Mouse (Mus musculus): ENCODE results near the gene Bglap3. TPM values are rescaled to one million over a fixed set of nuclear protein-coding genes. Genes with fewer than 3 reads are reported as not detected.

The Bglap3 gene
- polyA plus RNA-seq, 1 experiment: 23.9 TPM

DNA sequence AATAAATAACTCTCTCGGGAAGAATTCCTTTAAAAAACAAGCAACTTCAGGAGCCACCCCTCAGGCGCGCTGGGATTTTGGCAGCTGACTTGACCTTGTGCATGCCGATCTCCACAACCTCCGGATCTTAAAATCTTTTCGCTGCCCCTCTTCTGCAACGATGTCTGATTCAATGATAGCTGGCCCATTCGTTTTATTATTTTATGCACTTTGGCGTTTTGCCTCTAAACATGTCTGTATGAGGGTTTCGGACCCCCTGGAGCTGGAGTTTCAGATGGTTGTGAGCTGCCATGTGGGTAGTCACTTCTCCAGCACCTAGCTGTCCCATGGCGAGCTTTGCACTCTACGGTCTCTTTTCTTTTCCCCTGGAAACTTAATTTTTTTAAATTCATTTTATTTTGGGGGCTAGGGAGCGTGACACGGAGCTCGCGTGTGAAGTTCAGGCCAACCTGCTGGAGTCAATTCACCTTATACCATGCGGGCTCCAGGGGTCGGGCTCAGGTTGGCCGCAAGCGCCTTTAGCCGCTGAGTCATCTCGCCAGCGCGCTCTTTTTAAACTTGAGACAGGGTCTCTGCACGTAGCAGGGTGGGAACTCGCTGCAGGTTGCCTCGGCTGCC lies 37.0 kb downstream of the Bglap3 start:
- peak overlapping the region; percentile 99 for H3K4me3 ChIP-seq (replicated peaks; ENCODE audit: extremely low read depth, low read depth, low read length)
- no peak for TF ChIP-seq CTCF (IDR thresholded peaks at IDR 0.05; ENCODE audit: insufficient read depth, low read length)
- no peak for TF ChIP-seq POLR2A (IDR thresholded peaks at IDR 0.05; ENCODE audit: borderline replicate concordance, extremely low read depth, low read depth, low read length)
- WGBS: under 1% methylated on average over 27 of the region's 27 CpGs
- H3K4me1 ChIP-seq (ENCODE audit: control insufficient read depth, insufficient read depth, low read length): peaks cover 7% of the 10 kb centered on the region
- no peak for DNase-seq

DNA sequence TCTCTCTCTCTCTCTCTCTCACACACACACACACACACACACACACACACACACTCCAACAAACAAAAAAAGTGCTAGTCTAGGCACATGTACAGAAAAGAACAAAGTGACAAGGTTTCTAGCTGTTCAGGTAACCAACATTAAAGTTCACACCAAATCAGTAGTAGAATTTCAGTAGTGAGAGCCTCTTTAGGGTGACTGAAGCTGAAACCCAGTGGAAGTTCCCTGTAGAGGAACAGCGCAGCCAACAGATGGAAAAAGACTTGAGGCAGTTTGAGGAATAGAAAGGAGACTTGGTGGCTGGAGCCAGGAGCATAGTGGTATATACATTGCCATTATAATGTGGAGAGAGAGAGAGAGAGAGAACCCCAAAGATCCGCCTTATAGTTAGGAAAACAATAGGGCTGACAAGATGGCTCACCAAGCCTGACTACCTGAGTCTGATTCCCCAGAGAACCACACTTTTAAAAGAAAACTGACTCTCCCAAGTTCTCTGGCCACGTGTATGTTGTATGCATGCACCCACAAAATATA lies 37.6 kb downstream of the Bglap3 start:
- no peak overlapping the region for H3K4me3 ChIP-seq (replicated peaks; ENCODE audit: extremely low read depth, low read depth, low read length)
- TF ChIP-seq CTCF (IDR thresholded peaks at IDR 0.05; ENCODE audit: insufficient read depth, low read length) (no peak), POLR2A (IDR thresholded peaks at IDR 0.05; ENCODE audit: borderline replicate concordance, extremely low read depth, low read depth, low read length) (no peak)
- WGBS: 31% methylated on average over 3 of the region's 3 CpGs

DNA sequence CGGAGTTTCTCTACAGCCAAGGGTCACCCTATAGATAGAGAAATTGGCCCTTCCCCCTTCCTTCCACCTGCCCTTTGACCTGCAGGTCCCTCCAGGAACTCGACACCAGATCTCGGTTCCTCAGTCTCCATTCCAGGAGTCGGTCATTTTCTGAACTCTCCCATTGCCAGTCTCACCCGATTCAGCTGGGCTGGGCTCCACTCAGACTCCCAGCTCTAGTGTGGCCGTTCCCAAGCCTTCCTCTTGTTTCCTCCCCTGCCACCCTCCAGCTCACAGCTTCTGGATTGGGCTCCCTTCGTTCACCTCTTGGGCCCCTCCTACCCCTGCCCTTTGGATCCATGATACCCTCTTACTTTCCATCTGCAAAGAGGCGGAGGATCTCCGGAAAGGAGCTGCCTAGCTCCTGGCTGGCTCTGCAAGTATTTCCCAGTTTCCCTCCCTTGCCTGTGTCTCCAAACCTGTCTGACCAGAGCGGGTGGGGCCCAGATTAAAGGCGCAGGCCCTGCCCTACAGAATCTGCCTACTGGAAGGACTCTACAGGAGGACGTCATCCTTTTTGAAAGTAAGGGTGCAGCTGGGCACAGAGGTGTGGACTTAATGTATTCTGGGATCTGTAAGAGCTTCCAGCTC lies 38.4 kb downstream of the Bglap3 start:
- WGBS: 53% methylated on average over 12 of the region's 12 CpGs
- peak; percentile 41; the same call in 1 of the 2 replicates for TF ChIP-seq POLR2A (IDR thresholded peaks at IDR 0.05; ENCODE audit: borderline replicate concordance, extremely low read depth, low read depth, low read length)
- TF ChIP-seq CTCF (IDR thresholded peaks at IDR 0.05; ENCODE audit: insufficient read depth, low read length): no peak
- Histone ChIP-seq H3K4me1 (ENCODE audit: control insufficient read depth, insufficient read depth, low read length) (peaks cover 7% of the 10 kb centered on the region), H3K4me3 (replicated peaks; ENCODE audit: extremely low read depth, low read depth, low read length) (peak overlapping the region; percentile 15)
- peak; percentile 40 for DNase-seq

More for the DNA sequence above, 37.6 kb downstream of the Bglap3 start:
- peaks cover 7% of the 10 kb centered on the region for H3K4me1 ChIP-seq (ENCODE audit: control insufficient read depth, insufficient read depth, low read length)
- DNase-seq: no peak

DNA sequence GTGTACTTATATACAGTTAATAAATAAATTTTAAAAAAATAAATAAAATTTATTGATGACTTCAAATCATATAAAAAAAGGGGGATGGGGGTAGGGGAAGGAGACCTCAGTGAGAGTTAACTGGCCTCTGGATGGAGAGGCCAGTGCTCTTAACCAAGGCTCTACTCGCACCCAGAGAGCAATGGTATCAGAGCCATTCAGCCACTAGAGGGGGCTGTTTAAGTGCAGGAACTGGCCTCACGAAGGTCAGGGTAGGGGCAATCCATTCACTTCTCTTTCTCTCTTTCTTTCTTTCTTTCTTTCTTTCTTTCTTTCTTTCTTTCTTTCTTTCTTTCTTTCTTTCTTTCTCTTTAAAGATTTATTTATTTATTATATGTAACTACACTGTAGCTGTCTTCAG lies 41.3 kb downstream of the Bglap3 start:
- DNase-seq: peak; percentile 26
- 16% methylated on average over 2 of the region's 2 CpGs for WGBS
- Histone ChIP-seq H3K4me1 (ENCODE audit: control insufficient read depth, insufficient read depth, low read length) (no peaks in the 10 kb centered on the region), H3K4me3 (replicated peaks; ENCODE audit: extremely low read depth, low read depth, low read length) (no peak overlapping the region)
- peak; percentile 80 for TF ChIP-seq CTCF (IDR thresholded peaks at IDR 0.05; ENCODE audit: insufficient read depth, low read length)
- no peak for TF ChIP-seq POLR2A (IDR thresholded peaks at IDR 0.05; ENCODE audit: borderline replicate concordance, extremely low read depth, low read depth, low read length)

DNA sequence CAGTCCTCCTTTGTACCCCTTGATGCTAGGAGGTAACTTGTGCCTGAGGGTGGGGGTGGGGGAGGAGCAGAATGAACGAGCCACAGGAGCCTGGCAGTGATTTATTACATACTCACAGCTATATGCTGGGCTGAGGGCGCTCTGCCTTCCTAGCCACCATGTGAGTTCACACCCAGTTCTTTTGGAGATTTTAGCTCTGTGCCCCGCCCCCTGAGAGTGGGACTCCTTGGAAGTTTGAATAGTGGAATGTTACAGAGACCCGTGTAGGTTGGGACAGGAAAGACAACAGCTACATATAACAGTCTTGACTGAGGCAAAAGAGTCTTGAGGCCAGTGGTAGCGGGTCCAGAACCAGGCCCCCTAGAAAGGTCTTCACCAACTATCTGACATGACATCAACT lies 43.6 kb downstream of the Bglap3 start:
- Histone ChIP-seq H3K4me1 (ENCODE audit: control insufficient read depth, insufficient read depth, low read length) (peaks cover 9% of the 10 kb centered on the region), H3K4me3 (replicated peaks; ENCODE audit: extremely low read depth, low read depth, low read length) (no peak overlapping the region)
- no peak for DNase-seq
- TF ChIP-seq CTCF (IDR thresholded peaks at IDR 0.05; ENCODE audit: insufficient read depth, low read length) (no peak), POLR2A (IDR thresholded peaks at IDR 0.05; ENCODE audit: borderline replicate concordance, extremely low read depth, low read depth, low read length) (no peak)
- WGBS: 69% methylated on average over 5 of the region's 5 CpGs

DNA sequence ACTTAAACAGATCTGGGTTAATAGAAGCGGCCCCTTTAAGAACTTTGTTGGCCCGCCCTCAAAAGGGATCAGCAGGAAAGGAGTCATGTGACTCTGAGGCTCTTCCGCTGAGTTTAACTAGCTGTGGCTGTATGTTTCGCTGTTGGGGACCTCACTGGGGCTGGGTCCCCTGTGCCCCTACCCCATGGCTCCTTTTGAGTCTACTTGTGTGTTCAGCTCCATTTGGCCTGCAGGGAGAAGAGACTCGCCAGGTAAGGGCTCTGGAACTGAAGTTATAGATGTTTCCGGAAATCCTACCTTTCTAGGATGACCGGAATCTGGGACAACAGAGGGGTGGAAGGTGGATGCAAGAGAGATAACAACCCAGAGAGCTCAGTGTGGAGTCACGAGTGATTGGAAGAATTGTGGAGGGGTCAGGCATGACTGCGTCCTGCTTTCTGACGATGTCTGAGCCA lies 47.6 kb downstream of the Bglap3 start, which contains the start of gene Glmp:
Glmp (plus strand) TSS at position 73 of the 455 bp plus-strand sequence.
- Histone ChIP-seq H3K4me1 (ENCODE audit: control insufficient read depth, insufficient read depth, low read length) (peaks cover 9% of the 10 kb centered on the region), H3K4me3 (replicated peaks; ENCODE audit: extremely low read depth, low read depth, low read length) (peak within 1 kb of the TSS; percentile 98)
- WGBS: under 1% methylated on average over 10 of the region's 10 CpGs
- peak; percentile 62 for DNase-seq
- no peak for TF ChIP-seq CTCF (IDR thresholded peaks at IDR 0.05; ENCODE audit: insufficient read depth, low read length)
- peak; percentile 67; the same call in 1 of the 2 replicates for TF ChIP-seq POLR2A (IDR thresholded peaks at IDR 0.05; ENCODE audit: borderline replicate concordance, extremely low read depth, low read depth, low read length)

Other genes starting within 250 kb of the Bglap3 start
- 87.0 and 94.3 TPM in 2 replicates for gene Mef2d, start 230.4 kb downstream of the Bglap3 start, polyA plus RNA-seq (2012; rRNA removed)
- 8.2 and 14.5 TPM in 2 replicates for gene Rhbg, start 118.0 kb downstream of the Bglap3 start, polyA plus RNA-seq (2012; rRNA removed)
- 0.40 and 0.49 TPM in 2 replicates for gene Gm38392, start 85.5 kb downstream of the Bglap3 start, polyA plus RNA-seq (2012; rRNA removed)
- 2.1 and 3.3 TPM in 2 replicates for gene Tsacc, start 75.7 kb downstream of the Bglap3 start, polyA plus RNA-seq (2012; rRNA removed)
- gene Cct3, start 75.6 kb downstream of the Bglap3 start, polyA plus RNA-seq (2012; rRNA removed): 59.5 and 77.6 TPM in 2 replicates
- gene Glmp, start 47.7 kb downstream of the Bglap3 start, polyA plus RNA-seq (2012; rRNA removed): 148 and 183 TPM in 2 replicates
- gene Tmem79, start 36.6 kb downstream of the Bglap3 start, polyA plus RNA-seq (2012; rRNA removed): 12.4 and 31.8 TPM in 2 replicates
- 48.4 and 63.7 TPM in 2 replicates for gene Smg5, start 36.5 kb downstream of the Bglap3 start, polyA plus RNA-seq (2012; rRNA removed)
- 19.1 and 29.1 TPM in 2 replicates for gene Paqr6, start 8.2 kb downstream of the Bglap3 start, polyA plus RNA-seq (2012; rRNA removed)
- 23.0 TPM in 1 of 2 replicates, not detected in the other for gene Bglap2, start 6.0 kb upstream of the Bglap3 start, polyA plus RNA-seq (2012; rRNA removed)
- not detected in 2 replicates for gene Bglap, start 11.7 kb upstream of the Bglap3 start, polyA plus RNA-seq (2012; rRNA removed)
- gene Pmf1, start 37.6 kb upstream of the Bglap3 start, polyA plus RNA-seq (2012; rRNA removed): 23.4 and 27.0 TPM in 2 replicates
- gene Slc25a44, start 52.4 kb upstream of the Bglap3 start, polyA plus RNA-seq (2012; rRNA removed): 18.3 and 25.4 TPM in 2 replicates
- gene Sema4a, start 88.4 kb upstream of the Bglap3 start, polyA plus RNA-seq (2012; rRNA removed): 52.3 and 58.3 TPM in 2 replicates
- gene Lmna, start 137.2 kb upstream of the Bglap3 start, polyA plus RNA-seq (2012; rRNA removed): 257 and 302 TPM in 2 replicates
- gene Mex3a, start 159.7 kb upstream of the Bglap3 start, polyA plus RNA-seq (2012; rRNA removed): 0.53 and 0.84 TPM in 2 replicates
- 53.0 and 105 TPM in 2 replicates for gene Rab25, start 175.6 kb upstream of the Bglap3 start, polyA plus RNA-seq (2012; rRNA removed)
- gene Lamtor2, start 180.3 kb upstream of the Bglap3 start, polyA plus RNA-seq (2012; rRNA removed): 116 and 135 TPM in 2 replicates
- gene Ubqln4, start 181.0 kb upstream of the Bglap3 start, polyA plus RNA-seq (2012; rRNA removed): 47.0 and 52.6 TPM in 2 replicates
- gene Ssr2, start 203.1 kb upstream of the Bglap3 start, polyA plus RNA-seq (2012; rRNA removed): 139 and 188 TPM in 2 replicates
- 186 and 233 TPM in 2 replicates for gene Arhgef2, start 233.2 kb upstream of the Bglap3 start, polyA plus RNA-seq (2012; rRNA removed)